Mouse (Mus musculus): ENCODE measurements around the gene Gps2. TPM values are rescaled to one million over a fixed set of nuclear protein-coding genes. Genes with fewer than 3 reads are reported as not detected.

Gene Gps2
- polyA plus RNA-seq, 1 experiment, result 290 TPM

- Histone ChIP-seq H3K4me3 (ENCODE audit: control insufficient read depth, low read depth, low read length) (no peak overlapping the region), H3K36me3 (ENCODE audit: control insufficient read depth, insufficient read depth, low read length) (peaks cover 7% of the 10 kb centered on the region), H3K4me1 (ENCODE audit: control insufficient read depth, insufficient read depth, low read length) (peaks cover 20% of the 10 kb centered on the region)
These were observed 3.8 kb downstream of the Gps2 start for GRCm38 (mm10) chr11:69917379-69917948.

DNA sequence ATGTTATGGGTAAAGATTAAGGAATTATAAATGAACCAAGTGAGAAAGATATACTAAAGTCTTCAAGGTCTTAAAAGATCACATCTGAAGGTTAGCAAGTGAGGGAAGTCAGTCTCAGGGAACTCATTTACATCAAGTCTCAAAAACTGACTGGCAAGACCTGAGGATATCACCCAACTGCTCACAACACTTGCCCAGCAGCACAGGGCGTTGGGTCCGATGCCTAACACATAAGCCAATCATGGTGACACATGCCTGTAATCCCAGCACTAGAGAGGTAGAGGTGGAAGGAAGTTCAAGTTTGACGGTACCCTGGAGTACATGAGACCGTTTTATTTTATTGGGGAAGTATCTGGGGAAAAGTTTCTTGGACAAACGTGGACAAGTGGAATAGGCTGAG is 4.4 kb downstream of the Gps2 start:
- TF ChIP-seq POLR2A (IDR thresholded peaks at IDR 0.05; ENCODE audit: control insufficient read depth, low read depth, low read length), result no peak
- no peak for TF ChIP-seq CTCF (IDR thresholded peaks at IDR 0.05; ENCODE audit: control insufficient read depth, insufficient read depth, insufficient replicate concordance, low read depth, low read length)
- H3K36me3 ChIP-seq (ENCODE audit: control insufficient read depth, insufficient read depth, low read length), result peaks cover 7% of the 10 kb centered on the region
- H3K27ac ChIP-seq (ENCODE audit: control insufficient read depth, insufficient read depth, low read depth, low read length), result no peak overlapping the region
- H3K4me1 ChIP-seq (ENCODE audit: control insufficient read depth, insufficient read depth, low read length), result peaks cover 18% of the 10 kb centered on the region
- H3K4me3 ChIP-seq (ENCODE audit: control insufficient read depth, low read depth, low read length), result no peak overlapping the region
- H3K27me3 ChIP-seq (ENCODE audit: control insufficient read depth, insufficient read depth, low read length), result no peaks in the 10 kb centered on the region

More at GRCm38 (mm10) chr11:69917379-69917948, 3.8 kb downstream of the Gps2 start:
- H3K27me3 ChIP-seq (ENCODE audit: control insufficient read depth, insufficient read depth, low read length), result no peaks in the 10 kb centered on the region
- TF ChIP-seq POLR2A (IDR thresholded peaks at IDR 0.05; ENCODE audit: control insufficient read depth, low read depth, low read length) (no peak), CTCF (IDR thresholded peaks at IDR 0.05; ENCODE audit: control insufficient read depth, insufficient read depth, insufficient replicate concordance, low read depth, low read length) (no peak)
- no peak overlapping the region for H3K27ac ChIP-seq (ENCODE audit: control insufficient read depth, insufficient read depth, low read depth, low read length)

GRCm38 (mm10) chr11:69919053-69919452 is 5.4 kb downstream of the Gps2 start:
- peaks cover 16% of the 10 kb centered on the region for H3K4me1 ChIP-seq (ENCODE audit: control insufficient read depth, insufficient read depth, low read length)
- H3K27me3 ChIP-seq (ENCODE audit: control insufficient read depth, insufficient read depth, low read length), result no peaks in the 10 kb centered on the region
- H3K27ac ChIP-seq (ENCODE audit: control insufficient read depth, insufficient read depth, low read depth, low read length), result peak overlapping the region; percentile 98
- peak overlapping the region; percentile 98 for H3K4me3 ChIP-seq (ENCODE audit: control insufficient read depth, low read depth, low read length)
- peaks cover 7% of the 10 kb centered on the region for H3K36me3 ChIP-seq (ENCODE audit: control insufficient read depth, insufficient read depth, low read length)
- TF ChIP-seq CTCF (IDR thresholded peaks at IDR 0.05; ENCODE audit: control insufficient read depth, insufficient read depth, insufficient replicate concordance, low read depth, low read length) (no peak), POLR2A (IDR thresholded peaks at IDR 0.05; ENCODE audit: control insufficient read depth, low read depth, low read length) (no peak)

DNA sequence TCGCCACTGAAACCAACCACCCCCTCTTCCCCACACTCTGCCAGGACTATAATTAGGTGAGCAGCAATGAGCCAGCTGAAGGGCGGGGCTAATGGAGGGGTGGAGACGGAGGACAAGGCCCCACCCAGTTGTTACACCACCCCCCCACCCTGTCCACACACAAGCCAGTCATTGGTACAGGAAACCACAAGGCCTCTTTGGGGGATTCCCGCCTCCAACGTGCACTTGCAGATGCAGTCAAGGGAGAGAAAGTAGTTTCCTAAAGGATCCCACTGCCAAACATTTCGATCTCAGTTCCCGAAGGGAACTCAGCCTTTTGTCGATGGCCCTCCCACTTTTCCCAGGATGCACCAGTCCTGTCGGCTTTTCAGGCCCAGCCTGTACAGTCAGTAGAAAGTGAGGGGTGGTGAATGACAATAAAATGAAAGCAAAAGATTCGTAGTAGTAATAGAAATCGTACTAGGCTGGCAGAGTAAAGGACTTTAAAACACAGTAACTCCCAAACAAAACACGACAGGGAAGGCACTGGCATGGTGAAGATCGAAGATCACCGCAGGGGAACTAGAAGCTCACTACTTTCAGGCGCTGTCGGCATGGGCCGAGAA is 6.1 kb downstream of the Gps2 start:
- H3K27me3 ChIP-seq (ENCODE audit: control insufficient read depth, insufficient read depth, low read length), result no peaks in the 10 kb centered on the region
- H3K27ac ChIP-seq (ENCODE audit: control insufficient read depth, insufficient read depth, low read depth, low read length), result peak overlapping the region; percentile 98
- peaks cover 14% of the 10 kb centered on the region for H3K4me1 ChIP-seq (ENCODE audit: control insufficient read depth, insufficient read depth, low read length)
- TF ChIP-seq POLR2A (IDR thresholded peaks at IDR 0.05; ENCODE audit: control insufficient read depth, low read depth, low read length) (no peak), CTCF (IDR thresholded peaks at IDR 0.05; ENCODE audit: control insufficient read depth, insufficient read depth, insufficient replicate concordance, low read depth, low read length) (no peak)
- H3K36me3 ChIP-seq (ENCODE audit: control insufficient read depth, insufficient read depth, low read length), result peaks cover 7% of the 10 kb centered on the region
- peak overlapping the region; percentile 98 for H3K4me3 ChIP-seq (ENCODE audit: control insufficient read depth, low read depth, low read length)

- Histone ChIP-seq H3K27ac (ENCODE audit: control insufficient read depth, insufficient read depth, low read depth, low read length) (peak overlapping the region; percentile 98), H3K4me1 (ENCODE audit: control insufficient read depth, insufficient read depth, low read length) (peaks cover 11% of the 10 kb centered on the region), H3K36me3 (ENCODE audit: control insufficient read depth, insufficient read depth, low read length) (peaks cover 7% of the 10 kb centered on the region), H3K27me3 (ENCODE audit: control insufficient read depth, insufficient read depth, low read length) (no peaks in the 10 kb centered on the region), H3K4me3 (ENCODE audit: control insufficient read depth, low read depth, low read length) (peak overlapping the region; percentile 98)
- peak; percentile 11; the same call in 1 of the 2 replicates for TF ChIP-seq POLR2A (IDR thresholded peaks at IDR 0.05; ENCODE audit: control insufficient read depth, low read depth, low read length)
- no peak for TF ChIP-seq CTCF (IDR thresholded peaks at IDR 0.05; ENCODE audit: control insufficient read depth, insufficient read depth, insufficient replicate concordance, low read depth, low read length)
These were observed 6.8 kb downstream of the Gps2 start for GRCm38 (mm10) chr11:69920266-69921031.

- Histone ChIP-seq H3K4me3 (ENCODE audit: control insufficient read depth, low read depth, low read length) (peak within 1 kb of the TSS; percentile 98), H3K27me3 (ENCODE audit: control insufficient read depth, insufficient read depth, low read length) (no peaks in the 10 kb centered on the region), H3K4me1 (ENCODE audit: control insufficient read depth, insufficient read depth, low read length) (peaks cover 11% of the 10 kb centered on the region), H3K36me3 (ENCODE audit: control insufficient read depth, insufficient read depth, low read length) (peaks cover 7% of the 10 kb centered on the region), H3K27ac (ENCODE audit: control insufficient read depth, insufficient read depth, low read depth, low read length) (peak within 1 kb of the TSS; percentile 98)
- TF ChIP-seq CTCF (IDR thresholded peaks at IDR 0.05; ENCODE audit: control insufficient read depth, insufficient read depth, insufficient replicate concordance, low read depth, low read length) (peak; percentile 56; the same call in 1 of the 2 replicates), POLR2A (IDR thresholded peaks at IDR 0.05; ENCODE audit: control insufficient read depth, low read depth, low read length) (peak; percentile 96)
These were observed 7.7 kb downstream of the Gps2 start, which contains the start of gene Eif5a for GRCm38 (mm10) chr11:69921114-69922011. Gene Eif5a (minus strand): TSS chr11:69921958.
